ENCODE assay signal across 9 mouse cellular contexts in genomic region chr17:12722622-12723021, GRCm38 (mm10). TPM values are rescaled to one million over a fixed set of nuclear protein-coding genes. Genes with fewer than 3 reads are reported as not detected.
A peak's percentile ranks its signal among the peaks of the same experiment; 100 is the strongest.
DNase-seq lines count a peak whose midpoint lies in the region; ATAC-seq and TF ChIP-seq lines count a peak whose summit lies in the region.
"Had no signal": no experiment of that assay in that cellular context is flagged by ENCODE, and none has a peak within 500 bp of the region (broad histone marks: within the 10 kb centered on the region; RNA-seq: fewer than 3 reads in every experiment).

No protein-coding gene starts in this region.

- no peaks in the 10 kb centered on the region for H3K27me3 ChIP-seq in intestine, postnatal 0 days (replicated peaks; ENCODE audit: control insufficient read depth, insufficient read depth, low read length)
- H3K27me3 ChIP-seq in stomach, embryonic 16.5 days (ENCODE audit: control insufficient read depth, insufficient read depth, low read length), result no peaks in the 10 kb centered on the region

- peak overlapping the region; percentile 70 for H3K27ac ChIP-seq in intestine, postnatal 0 days (ENCODE audit: low read depth, low read length)
- H3K27ac ChIP-seq in stomach, embryonic 16.5 days (ENCODE audit: low read length), result peak overlapping the region; percentile 62

- H3K9me3 ChIP-seq in intestine, postnatal 0 days (ENCODE audit: control insufficient read depth), result no peaks in the 10 kb centered on the region
- no peaks in the 10 kb centered on the region for H3K9me3 ChIP-seq in stomach, embryonic 16.5 days (replicated peaks; ENCODE audit: control insufficient read depth, low read length)

- WGBS in intestine, postnatal 0 days, result 31% methylated on average over 8 of the region's 8 CpGs
- 44% methylated on average over 8 of the region's 8 CpGs for WGBS in stomach, embryonic 16.5 days

- no peak overlapping the region for H3K4me2 ChIP-seq in intestine, postnatal 0 days (replicated peaks; ENCODE audit: low read depth)
- no peak overlapping the region for H3K4me2 ChIP-seq in stomach, embryonic 16.5 days (ENCODE audit: low read depth, low read length)

- H3K4me1 ChIP-seq in intestine, postnatal 0 days (replicated peaks; ENCODE audit: control insufficient read depth, insufficient read depth, low read length), result peaks cover 32% of the 10 kb centered on the region
- H3K4me1 ChIP-seq in stomach, embryonic 16.5 days (ENCODE audit: control insufficient read depth, insufficient read depth, low read length), result peaks cover 46% of the 10 kb centered on the region

- TF ChIP-seq CTCF in intestine, postnatal 0 days (IDR thresholded peaks at IDR 0.05; ENCODE audit: low read depth), result no peak

- H3K36me3 ChIP-seq in intestine, postnatal 0 days (ENCODE audit: control insufficient read depth, insufficient read depth), result peaks cover 24% of the 10 kb centered on the region; the same call in 1 of the 2 replicates
- no peaks in the 10 kb centered on the region for H3K36me3 ChIP-seq in stomach, embryonic 16.5 days (ENCODE audit: control insufficient read depth, insufficient read depth, low read length)

- no peak overlapping the region for H3K4me3 ChIP-seq in intestine, postnatal 0 days (ENCODE audit: low read depth, low read length)
- no peak overlapping the region for H3K4me3 ChIP-seq in stomach, embryonic 16.5 days (replicated peaks; ENCODE audit: low read length)

- peak; percentile 61 to 78 for DNase-seq in lung, adult 18-20 months
- no peak for DNase-seq in lung, postnatal 14 days
- DNase-seq in gastrocnemius, postnatal 10 days, result peak; percentile 56
- no peak for DNase-seq in cerebellum, adult 11-12 months
- no peak for DNase-seq in right cerebral cortex, adult 18-20 months
- no peak for DNase-seq in thymus, adult 18-20 months
- DNase-seq: cerebellum, adult 8-10 months had no signal

- 0 out of 2 replicates have a peak, but pooled peaks have one; percentile 28 for ATAC-seq in intestine, postnatal 0 days
- peak; percentile 34; the same call in 1 of the 2 replicates for ATAC-seq in stomach, embryonic 16.5 days (ENCODE audit: insufficient read depth, low FRiP score)

- no peak overlapping the region for H3K9ac ChIP-seq in intestine, postnatal 0 days (ENCODE audit: low read depth, low read length)
- H3K9ac ChIP-seq in stomach, embryonic 16.5 days (ENCODE audit: low read length), result no peak overlapping the region

RNA-seq across cellular contexts. Expression of gene Igf2r, which starts 46.8 kb away (rescaled TPM):
- 100 to 1,000 TPM in 1 of 2 experiments, 10 to 100 TPM in 1; 92.0 to 114 TPM for total RNA-seq in gastrocnemius, postnatal 10 days (2021)
- polyA plus RNA-seq in intestine, postnatal 0 days (2015; fragmentation: Nextera tagmentation; extraction: Ambion mirVana), result 25.1 and 28.7 TPM in 2 replicates
- polyA plus RNA-seq in stomach, embryonic 16.5 days (2015; fragmentation: Nextera tagmentation; extraction: Ambion mirVana), result 38.6 and 39.3 TPM in 2 replicates

RNA-seq across cellular contexts. Expression of gene Slc22a1, which starts 47.0 kb away (rescaled TPM):
- not detected for total RNA-seq in gastrocnemius, postnatal 10 days (2021)
- 2.1 and 3.1 TPM in 2 replicates for polyA plus RNA-seq in intestine, postnatal 0 days (2015; fragmentation: Nextera tagmentation; extraction: Ambion mirVana)
- 0.96 and 1.2 TPM in 2 replicates for polyA plus RNA-seq in stomach, embryonic 16.5 days (2015; fragmentation: Nextera tagmentation; extraction: Ambion mirVana)

Comparison
In these comparisons a context has a peak if more than half of its experiments do, and no peak if none do; other contexts are left out.
1. DNase-seq: peak in lung, adult 18-20 months (2 of 2) and gastrocnemius, postnatal 10 days (single experiment); none in lung, postnatal 14 days (single experiment), cerebellum, adult 11-12 months (single experiment), right cerebral cortex, adult 18-20 months (single experiment) and thymus, adult 18-20 months (0 of 2).